Mouse (Mus musculus) liver, postnatal 0 days (tissue): ENCODE results near the gene Trap1a. TPM values are rescaled to one million over a fixed set of nuclear protein-coding genes. Genes with fewer than 3 reads are reported as not detected.
"Not testable (repeated sequence)": the region's sequence is repeated elsewhere in the genome, so short reads cannot be mapped to it uniquely, and the experiment has no call there.

ENCODE experiments used
- ATAC-seq: fragments of 200-750 bp; cut with Nextera tagmentation; 2 replicates; pipeline ENCODE4 v1.8.0; 2017; ENCODE audit warnings: mild to moderate bottlenecking, moderate library complexity
- DNase-seq: peaks from one replicate; pipeline ENCODE4 v3.0.0-alpha.2; 2016
- H3K27ac ChIP-seq: fragments of 300-500 bp; sonication (generic); 2 replicates; pipeline ENCODE4 v1.5.1; 2014; ENCODE audit warnings: antibody characterized with exemption, moderate library complexity, mild to moderate bottlenecking, low read depth
- H3K27me3 ChIP-seq: fragments of 300-500 bp; sonication (generic); 2 replicates; pipeline ENCODE4 v1.6.1; 2014; ENCODE audit warnings: low read length, control low read depth, mixed read lengths; ENCODE audit not compliant: insufficient read depth
- H3K36me3 ChIP-seq: fragments of 300-500 bp; sonication (generic); replicated peaks from 2 replicates; pipeline ENCODE4 v1.6.1; 2014; ENCODE audit warnings: mild to moderate bottlenecking, control low read depth, low read length, moderate library complexity, mixed read lengths; ENCODE audit not compliant: insufficient read depth
- H3K4me1 ChIP-seq: fragments of 300-500 bp; sonication (generic); 2 replicates; pipeline ENCODE4 v1.6.1; 2014; ENCODE audit warnings: antibody characterized with exemption, mild to moderate bottlenecking, control low read depth; ENCODE audit not compliant: insufficient read depth
- H3K4me2 ChIP-seq: fragments of 300-500 bp; sonication (generic); 2 replicates; pipeline ENCODE4 v1.6.1; 2014; ENCODE audit warnings: low read depth, mild to moderate bottlenecking, low read length, moderate library complexity, mixed read lengths
- H3K4me3 ChIP-seq: fragments of 300-500 bp; sonication (generic); 2 replicates; pipeline ENCODE4 v1.5.1; 2014; ENCODE audit warnings: low read depth, low read length
- H3K9ac ChIP-seq: fragments of 300-500 bp; sonication (generic); replicated peaks from 2 replicates; pipeline ENCODE4 v1.6.1; 2014; ENCODE audit warnings: mild to moderate bottlenecking, moderate library complexity
- H3K9me3 ChIP-seq: fragments of 300-500 bp; sonication (generic); 2 replicates; pipeline ENCODE4 v1.6.1; 2016; ENCODE audit warnings: mild to moderate bottlenecking, control low read depth, low read length, mixed read lengths
- CTCF ChIP-seq: sonication (generic); IDR thresholded peaks from 2 replicates; pipeline ENCODE4 v1.5.1; 2016; ENCODE audit warnings: antibody characterized with exemption, low read depth
- EP300 ChIP-seq: IDR thresholded peaks from 2 replicates; pipeline ENCODE4 v1.6.1; 2016; ENCODE audit warnings: antibody characterized with exemption, low read depth, mild to moderate bottlenecking
- WGBS: fragments of 180-500 bp; shearing (Covaris S2); extraction: QIAGEN DNeasy Blood & Tissue Kit; methylation state at CpG from one replicate; pipeline ENCODE4 v1.1.7; 2014; ENCODE audit not compliant: insufficient replicate concordance; 5-methylcytosine and 5-hydroxymethylcytosine counted together
- polyA plus RNA-seq: library from polyadenylated mRNA; unstranded; fragments of >200 nt; fragmentation: Nextera tagmentation; extraction: Ambion mirVana; gene quantifications from 2 replicates; pipeline ENCODE4 v1.2.1, GENCODE M21; 2015

The Trap1a gene
- polyA plus RNA-seq: not detected in 2 replicates

DNA sequence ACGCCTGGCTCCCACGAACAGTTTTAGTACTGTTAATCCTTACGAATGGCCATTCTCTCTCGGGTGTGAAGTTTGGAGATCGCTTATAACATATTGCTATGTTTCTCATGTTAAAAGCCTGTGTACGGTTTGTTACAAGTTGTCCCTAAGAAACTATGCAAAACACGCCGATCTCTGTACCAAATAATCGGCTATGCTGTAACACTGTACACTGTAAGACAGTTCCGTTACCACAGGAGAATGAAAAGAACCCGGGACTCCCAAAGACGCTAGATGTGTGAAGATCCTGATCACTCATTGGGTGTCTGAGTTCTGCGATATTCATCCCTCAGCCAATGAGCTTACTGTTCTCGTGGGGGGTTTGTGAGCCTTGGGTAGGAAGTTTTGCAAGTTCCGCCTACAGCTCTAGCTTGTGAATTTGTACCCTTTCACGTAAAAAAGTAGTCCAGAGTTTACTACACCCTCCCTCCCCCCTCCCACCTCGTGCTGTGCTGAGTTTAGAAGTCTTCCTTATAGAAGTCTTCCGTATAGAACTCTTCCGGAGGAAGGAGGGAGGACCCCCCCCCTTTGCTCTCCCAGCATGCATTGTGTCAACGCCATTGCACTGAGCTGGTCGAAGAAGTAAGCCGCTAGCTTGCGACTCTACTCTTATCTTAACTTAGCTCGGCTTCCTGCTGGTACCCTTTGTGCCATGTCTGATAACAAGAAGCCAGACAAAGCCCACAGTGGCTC lies at the start of gene Trap1a:
Gene Trap1a, plus strand, starts transcription at position 421 of the 732 bp plus-strand sequence.
- Histone ChIP-seq H3K9ac (no peak within 1 kb of the TSS), H3K36me3 (no peaks in the 10 kb centered on the region), H3K9me3 (no peaks in the 10 kb centered on the region), H3K27ac (no peak within 1 kb of the TSS), H3K4me3 (no peak within 1 kb of the TSS), H3K27me3 (no peaks in the 10 kb centered on the region), H3K4me2 (no peak within 1 kb of the TSS), H3K4me1 (no peaks in the 10 kb centered on the region)
- no peak for DNase-seq
- WGBS: 82% methylated on average over 24 of the region's 24 CpGs
- no peak for TF ChIP-seq EP300
- TF ChIP-seq CTCF: no peak
- no peak for ATAC-seq

DNA sequence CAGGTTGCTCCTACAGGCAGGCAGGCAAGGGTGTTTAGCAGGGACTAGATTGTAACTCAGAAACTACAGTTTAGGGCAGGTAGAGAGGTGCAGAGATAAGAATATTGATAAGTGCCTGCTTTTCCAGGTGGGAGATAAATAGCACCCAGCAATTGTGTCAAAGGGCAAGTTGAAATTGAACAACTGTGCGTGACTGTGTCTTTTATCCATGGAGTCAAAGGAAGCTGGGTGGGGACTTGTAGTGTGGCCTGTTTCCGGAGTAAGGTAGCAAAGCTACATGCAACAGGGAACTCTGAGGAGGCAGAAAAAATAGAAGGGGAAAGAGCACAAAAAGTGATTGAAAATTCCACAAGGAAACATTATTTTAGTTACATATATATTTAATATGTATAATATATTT lies 40.4 kb upstream of the Trap1a start:
- Histone ChIP-seq H3K27ac (no peak overlapping the region), H3K36me3 (no peaks in the 10 kb centered on the region), H3K4me2 (no peak overlapping the region), H3K9ac (no peak overlapping the region), H3K27me3 (no peaks in the 10 kb centered on the region), H3K9me3 (no peaks in the 10 kb centered on the region), H3K4me3 (no peak overlapping the region), H3K4me1 (no peaks in the 10 kb centered on the region)
- TF ChIP-seq EP300: no peak
- no peak for TF ChIP-seq CTCF
- DNase-seq: no peak
- WGBS: 71% methylated on average over 2 of the region's 2 CpGs
- ATAC-seq: no peak

DNA sequence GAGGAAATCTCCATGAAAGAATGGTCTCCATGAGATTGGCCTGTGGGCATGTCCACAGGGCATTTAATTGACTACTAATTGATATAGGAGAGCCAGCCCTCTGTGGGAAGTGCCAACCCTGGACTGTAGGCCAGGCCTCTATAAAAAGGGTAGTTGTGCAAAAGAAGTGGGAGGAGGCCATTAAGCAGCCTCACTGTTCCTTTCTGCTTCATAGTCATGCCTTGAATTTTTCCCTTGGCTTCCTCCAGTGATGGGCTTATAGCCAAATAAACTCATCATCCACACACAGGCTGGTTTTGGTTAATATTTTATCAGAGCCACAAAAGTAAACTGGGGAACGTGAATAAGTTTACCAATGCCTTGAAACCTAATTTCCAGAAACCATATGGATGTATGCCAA lies 38.2 kb upstream of the Trap1a start:
- ATAC-seq (no peak), DNase-seq (no peak)
- no peaks in the 10 kb centered on the region for H3K4me1 ChIP-seq
- H3K27ac ChIP-seq: no peak overlapping the region
- no peaks in the 10 kb centered on the region for H3K27me3 ChIP-seq
- H3K9ac ChIP-seq: no peak overlapping the region
- WGBS: 48% methylated on average over 1 of the region's 1 CpGs
- no peaks in the 10 kb centered on the region for H3K36me3 ChIP-seq
- H3K4me3 ChIP-seq: no peak overlapping the region
- H3K4me2 ChIP-seq: no peak overlapping the region
- TF ChIP-seq CTCF: no peak
- TF ChIP-seq EP300: no peak
- no peaks in the 10 kb centered on the region for H3K9me3 ChIP-seq

DNA sequence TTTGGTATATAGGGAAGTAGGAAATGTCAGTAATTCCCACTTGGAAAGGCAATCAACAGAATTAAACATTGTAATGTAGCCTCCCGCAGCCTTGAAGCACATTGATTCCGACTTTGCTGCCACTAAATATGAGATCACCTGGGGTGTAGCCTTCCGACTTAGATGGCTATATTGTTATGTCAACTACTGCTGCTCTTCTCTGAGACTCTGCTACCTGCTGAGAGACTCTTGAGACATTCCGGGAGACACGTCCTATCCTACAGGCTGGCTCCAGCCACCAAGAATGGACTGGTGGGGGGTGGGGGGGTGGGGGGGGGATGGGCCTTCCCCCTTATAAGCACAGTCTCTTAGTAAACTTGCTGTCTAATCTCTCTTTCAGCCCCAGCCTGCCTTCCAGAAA lies 16.1 kb upstream of the Trap1a start:
- not testable (repeated sequence) for ATAC-seq, H3K4me3 ChIP-seq, DNase-seq, H3K9me3 ChIP-seq, H3K4me2 ChIP-seq, H3K4me1 ChIP-seq, H3K36me3 ChIP-seq, H3K27ac ChIP-seq, H3K9ac ChIP-seq, H3K27me3 ChIP-seq
- 86% methylated on average over 5 of the region's 5 CpGs for WGBS

DNA sequence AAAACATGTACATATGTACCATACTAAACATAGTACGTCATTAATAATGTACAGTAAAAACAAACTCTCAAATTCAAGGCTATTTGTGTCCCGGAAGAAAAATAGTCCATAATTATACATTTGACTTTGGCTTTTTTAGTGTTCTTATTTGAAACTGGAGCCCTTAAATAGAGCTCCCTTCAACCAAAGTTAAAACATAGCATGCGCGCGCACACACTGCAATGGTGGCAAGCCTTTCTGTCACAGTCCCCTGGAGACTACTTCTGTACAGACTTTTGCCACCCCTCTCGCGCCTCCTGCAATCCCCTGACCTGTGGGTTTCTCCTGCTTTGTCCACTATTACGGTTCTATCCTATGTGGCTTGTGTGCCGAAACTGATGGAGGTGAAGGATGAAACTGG lies 900 bp upstream of the Trap1a start:
- WGBS: 89% methylated on average over 9 of the region's 9 CpGs

DNA sequence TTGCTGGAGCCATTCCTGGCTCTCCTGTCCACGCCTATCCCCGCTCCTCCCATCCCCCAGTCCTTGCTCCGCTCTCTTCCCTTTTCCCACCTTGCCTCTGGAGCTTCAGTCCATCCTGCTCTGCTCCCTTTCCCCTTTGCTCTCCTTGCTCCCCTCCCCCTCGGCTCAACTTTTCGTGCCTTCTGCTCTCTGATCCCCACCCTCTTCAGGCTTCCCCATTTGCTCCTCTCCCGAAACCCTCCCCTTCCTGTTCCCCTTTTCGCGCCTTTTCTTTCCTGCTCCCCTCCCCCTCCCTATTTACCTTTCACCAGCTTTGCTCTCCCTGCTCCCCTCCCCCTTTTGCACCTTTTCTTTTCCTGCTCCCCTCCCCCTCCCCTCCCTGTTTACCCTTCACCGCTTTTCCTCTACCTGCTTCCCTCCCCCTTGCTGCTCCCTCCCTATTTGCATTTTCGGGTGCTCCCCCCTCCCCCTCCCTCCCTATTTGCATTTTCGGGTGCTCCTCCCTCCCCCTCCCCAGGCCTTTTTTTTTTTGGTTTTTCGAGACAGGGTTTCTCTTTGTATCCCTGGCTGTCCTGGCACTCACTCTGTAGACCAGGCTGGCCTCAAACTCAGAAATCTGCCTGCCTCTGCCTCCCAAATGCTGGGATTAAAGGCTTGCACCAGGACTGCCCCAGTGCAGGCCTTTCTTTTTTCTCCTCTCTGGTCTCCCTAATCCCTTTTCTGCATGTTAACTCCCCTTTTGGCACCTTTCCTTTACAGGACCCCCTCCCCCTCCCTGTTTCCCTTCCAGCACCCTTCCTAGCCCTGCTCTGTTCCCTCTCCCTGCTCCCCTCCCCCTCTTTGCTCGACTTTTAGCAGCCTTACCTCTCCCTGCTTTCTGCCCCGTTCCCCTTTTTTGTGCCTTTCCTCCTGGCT lies 1.3 kb downstream of the Trap1a start:
- Histone ChIP-seq H3K27ac (no peak overlapping the region), H3K36me3 (no peaks in the 10 kb centered on the region), H3K4me3 (no peak overlapping the region), H3K9me3 (no peaks in the 10 kb centered on the region), H3K4me2 (no peak overlapping the region), H3K27me3 (no peaks in the 10 kb centered on the region), H3K9ac (no peak overlapping the region), H3K4me1 (no peaks in the 10 kb centered on the region)
- DNase-seq (no peak), ATAC-seq (no peak)
- 64% methylated on average over 14 of the region's 14 CpGs for whole genome bisulfite sequencing
- TF ChIP-seq EP300 (no peak), CTCF (no peak)

More for the DNA sequence above, 900 bp upstream of the Trap1a start:
- H3K4me2 ChIP-seq: no peak overlapping the region
- no peaks in the 10 kb centered on the region for H3K36me3 ChIP-seq
- no peak for ATAC-seq
- H3K4me1 ChIP-seq: no peaks in the 10 kb centered on the region
- H3K27me3 ChIP-seq: no peaks in the 10 kb centered on the region
- no peak overlapping the region for H3K27ac ChIP-seq
- H3K9ac ChIP-seq: no peak overlapping the region
- no peak for TF ChIP-seq CTCF
- no peak for TF ChIP-seq EP300
- H3K9me3 ChIP-seq: no peaks in the 10 kb centered on the region
- DNase-seq: no peak
- H3K4me3 ChIP-seq: no peak overlapping the region
